Mouse (Mus musculus) thymus, postnatal 14 days (tissue): ENCODE measurements around the gene Lair1.
"Not testable (repeated sequence)": the region's sequence is repeated elsewhere in the genome, so short reads cannot be mapped to it uniquely, and the experiment has no call there.

Experiments used
- DNase-seq: peaks from one replicate; pipeline ENCODE4 v3.0.0; 2021

The Lair1 gene

DNA sequence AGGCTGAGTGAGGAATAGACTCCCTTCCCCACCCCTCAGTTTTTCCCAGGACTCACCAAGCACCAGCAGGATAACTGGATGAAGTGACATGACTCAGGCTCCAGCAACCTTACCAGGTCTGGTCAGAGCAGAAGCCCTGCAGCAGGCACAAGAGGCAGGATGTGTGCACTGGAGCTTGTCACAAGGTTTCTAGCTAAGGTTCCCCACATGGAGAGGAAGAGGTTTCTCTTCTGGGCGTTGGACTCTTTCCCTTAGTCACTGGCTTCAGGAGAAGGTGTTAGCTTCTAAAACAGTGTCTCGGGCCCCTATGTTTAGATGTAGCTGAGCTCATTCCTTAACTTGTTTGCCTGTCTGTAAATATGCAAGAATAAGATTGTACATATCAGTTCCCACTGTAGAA lies at the start of gene Lair1:
Gene Lair1, minus strand, starts transcription at position 192 of the 400 bp plus-strand sequence.
- peak; percentile 42 for DNase-seq

DNA sequence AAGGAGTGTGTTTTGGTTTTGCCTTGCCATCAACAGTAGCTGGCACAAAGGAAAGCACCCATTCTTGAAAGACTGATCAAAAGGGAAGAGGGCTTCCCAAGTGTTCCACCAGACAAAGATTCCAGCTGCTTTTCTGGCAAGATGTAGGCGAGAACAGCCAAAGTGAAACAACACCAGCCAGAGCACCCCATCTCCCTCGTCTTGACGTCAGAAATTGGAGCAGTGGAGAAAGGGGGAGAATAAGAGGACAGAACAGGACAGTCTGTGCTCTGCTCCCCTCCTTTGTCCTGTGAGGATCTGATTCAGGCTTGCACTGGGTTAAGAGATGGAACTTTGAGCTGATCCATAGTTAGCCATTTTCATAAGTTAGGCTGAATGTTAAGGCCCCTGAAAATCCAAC lies 48.8 kb upstream of the Lair1 start:
- DNase-seq = no peak

DNA sequence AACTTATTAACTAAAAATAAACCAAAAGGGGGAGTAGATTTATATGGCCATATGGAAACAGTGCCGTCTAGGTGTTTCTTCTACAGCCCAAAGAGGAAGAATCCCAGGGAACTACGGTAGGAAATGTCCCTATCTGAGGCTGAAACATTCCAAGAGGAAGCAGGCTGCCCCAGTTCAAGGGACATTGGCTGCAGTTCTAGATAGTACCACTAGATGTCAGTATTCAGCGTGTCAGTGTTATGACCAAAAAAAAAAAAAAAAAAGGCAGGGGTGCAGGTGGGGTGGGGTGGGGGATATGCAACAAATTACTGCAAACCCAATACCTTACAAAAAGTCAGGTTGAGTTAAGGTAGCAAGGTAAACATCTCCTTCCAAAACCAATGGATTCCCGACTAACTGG lies 40.4 kb upstream of the Lair1 start:
- peak; percentile 40 for DNase-seq

DNA sequence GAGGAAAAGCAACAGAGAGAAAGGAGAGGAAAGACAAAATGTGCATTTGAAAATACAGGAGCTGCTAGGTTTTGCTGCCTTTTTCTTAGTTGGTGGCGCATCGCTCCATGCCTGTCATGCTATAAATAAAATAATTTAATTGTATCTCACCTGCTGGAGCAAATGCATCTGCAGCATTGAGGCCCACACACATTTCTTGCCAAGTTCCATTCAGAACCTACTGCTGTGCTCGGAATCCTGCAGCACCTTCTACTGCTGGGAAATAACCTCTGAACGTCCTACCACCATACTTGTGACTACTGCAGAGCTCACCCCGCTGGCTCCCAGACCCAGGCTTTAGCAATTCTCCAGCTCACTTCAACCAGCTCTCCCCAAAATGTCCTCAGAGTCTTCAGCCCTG lies 38.1 kb upstream of the Lair1 start:
- no peak for DNase-seq

DNA sequence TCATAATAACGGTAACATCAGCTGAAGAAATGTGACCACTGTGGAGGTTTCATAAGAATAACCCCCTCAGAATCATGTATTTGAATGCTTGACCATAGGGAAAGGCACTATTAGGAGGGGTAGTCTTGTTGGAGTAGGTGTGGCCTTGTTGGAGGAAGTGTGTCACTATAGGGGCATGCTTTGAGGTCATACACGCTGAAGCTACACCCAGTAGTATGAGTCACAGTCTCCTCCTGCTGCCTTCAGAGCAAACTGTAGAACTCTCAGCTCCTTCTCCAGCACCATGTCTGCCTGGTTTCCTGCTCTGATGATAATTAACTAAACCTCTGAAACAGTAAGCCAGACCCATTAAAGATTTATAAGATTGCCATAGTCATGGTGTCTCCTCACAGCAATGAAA lies 35.8 kb upstream of the Lair1 start:
- DNase-seq = no peak

DNA sequence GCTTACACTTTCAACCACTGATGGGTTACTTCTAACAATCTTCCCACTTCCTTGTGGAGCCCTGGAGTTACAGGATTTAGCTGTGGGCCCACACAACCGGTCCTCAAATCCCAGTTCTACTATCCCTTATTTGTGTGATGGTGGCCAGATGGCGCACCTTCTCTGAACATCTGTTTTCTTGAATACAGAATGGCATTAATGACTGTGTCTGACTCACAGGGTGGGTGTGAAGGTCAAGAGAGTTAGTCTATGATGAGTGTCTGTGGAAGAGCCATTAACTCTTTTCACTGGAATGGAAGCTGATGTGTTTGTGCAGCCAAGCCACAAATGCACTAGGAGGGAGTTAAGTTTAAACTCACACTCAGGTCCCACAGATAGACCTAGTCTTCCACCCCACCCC lies 35.3 kb upstream of the Lair1 start:
- no peak for DNase-seq

DNA sequence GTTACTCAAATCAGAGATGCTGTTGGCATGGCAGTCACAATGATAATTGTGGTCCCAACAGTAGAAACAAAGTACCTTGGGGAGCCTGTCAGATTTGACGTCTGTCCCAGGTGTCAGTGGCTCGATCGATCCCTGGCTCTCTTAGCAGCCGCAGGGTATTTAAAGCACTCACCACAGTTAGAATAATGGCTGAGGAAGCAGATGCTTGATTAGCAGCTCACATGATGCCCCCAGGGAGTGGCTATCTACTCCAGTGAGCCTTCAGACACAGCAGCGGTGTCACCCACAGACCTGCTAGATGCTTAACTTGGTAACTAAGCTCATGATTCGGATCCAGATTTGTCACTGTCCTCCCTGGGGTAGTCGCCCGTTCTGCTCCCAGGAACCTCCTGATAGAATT lies 28.2 kb upstream of the Lair1 start:
- no peak for DNase-seq

DNA sequence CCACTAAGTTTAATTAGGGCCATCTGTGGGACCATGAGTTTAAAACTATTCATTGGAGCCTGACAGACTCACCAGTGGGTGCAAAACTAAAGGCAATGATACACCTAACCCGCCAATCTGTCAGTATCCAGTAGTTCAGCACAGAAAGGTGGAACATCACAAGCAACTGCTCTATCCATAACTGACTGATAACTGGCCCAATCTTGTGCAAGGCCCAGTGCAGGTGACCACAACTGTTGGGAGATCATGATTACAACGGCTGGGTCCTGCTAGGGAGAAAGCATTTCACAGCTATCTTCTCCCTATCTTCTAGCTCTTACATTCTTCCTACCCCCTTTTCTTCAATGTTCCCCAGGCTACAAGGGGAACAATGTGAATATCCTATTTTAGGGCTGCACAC lies 25.7 kb upstream of the Lair1 start:
- no peak for DNase-seq

DNA sequence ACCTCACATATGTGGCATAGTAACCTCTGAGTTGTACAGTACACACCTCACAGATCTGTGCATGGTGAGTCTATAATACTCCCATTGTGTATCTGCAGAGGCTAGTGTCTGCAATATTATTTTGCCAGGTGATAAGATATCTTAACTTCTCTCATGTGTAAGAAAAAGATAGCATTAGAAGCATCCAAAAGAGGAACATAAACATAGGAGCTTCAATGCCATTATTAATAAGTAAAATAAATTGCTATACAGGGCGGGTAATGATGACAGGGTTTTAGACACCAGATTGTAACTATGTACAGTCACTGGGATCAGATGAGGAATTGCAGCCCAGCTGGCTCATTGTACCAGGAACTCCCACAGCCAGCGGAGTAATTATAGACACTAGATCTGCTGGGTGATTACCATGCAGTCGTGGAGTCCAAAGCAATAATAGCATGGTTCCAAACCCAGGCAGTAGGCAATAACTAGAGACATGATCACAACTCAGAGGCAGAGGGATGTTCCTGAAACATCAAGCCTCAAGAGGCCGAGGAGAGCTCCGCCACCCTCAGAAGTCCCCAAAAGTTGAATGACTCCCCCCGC lies 25.0 kb upstream of the Lair1 start:
- no peak for DNase-seq

DNA sequence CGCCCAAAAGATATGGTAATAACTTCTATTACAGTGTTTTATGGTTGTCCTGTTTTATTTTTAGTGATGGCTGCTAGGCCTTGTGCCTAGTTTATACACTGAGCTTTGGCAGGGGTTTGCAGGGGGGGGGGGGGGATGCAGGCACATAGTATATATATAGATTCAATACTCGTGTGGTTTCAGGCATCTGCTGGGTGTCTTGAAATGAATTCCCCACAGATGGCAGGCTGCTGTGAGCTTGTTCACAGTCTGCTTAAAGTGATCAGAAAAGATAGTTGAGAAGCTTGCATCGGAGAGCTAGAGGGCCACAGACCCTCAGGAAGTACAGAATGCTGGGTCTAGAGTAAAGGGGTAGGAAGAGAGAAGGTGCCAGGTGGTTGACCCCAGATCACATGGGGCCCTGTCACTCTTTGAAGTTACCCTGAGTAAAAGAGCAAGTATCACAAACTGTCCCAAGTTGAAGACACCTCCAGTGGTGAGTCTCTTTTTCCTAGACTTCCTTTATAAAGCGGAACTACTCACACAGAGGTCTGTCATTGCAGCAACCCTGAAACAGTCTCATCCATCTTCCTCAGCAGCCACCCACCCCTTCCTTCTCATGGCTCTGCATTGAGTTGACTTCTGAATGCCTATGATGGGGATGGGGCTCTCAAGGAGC lies 24.4 kb upstream of the Lair1 start:
- DNase-seq = peak; percentile 46

DNA sequence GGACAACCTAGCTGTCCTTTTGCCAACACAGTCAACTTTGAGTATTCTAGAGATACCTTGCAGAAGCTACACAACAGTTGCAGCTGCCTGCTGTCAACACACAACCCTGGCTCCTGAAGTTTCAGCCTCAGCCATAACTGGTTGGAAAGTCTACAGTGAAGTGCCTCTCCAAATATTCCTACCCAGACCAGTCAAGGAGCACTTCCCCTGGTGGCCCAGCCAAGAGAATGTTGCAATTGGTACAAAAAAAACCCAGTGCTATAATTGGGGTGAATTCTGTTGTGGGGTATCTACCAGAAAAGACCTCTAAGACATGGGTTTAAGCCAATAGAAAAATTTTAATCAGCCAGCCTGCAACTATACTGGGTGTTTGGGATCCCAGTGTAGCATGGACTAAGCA lies 22.6 kb upstream of the Lair1 start:
- no peak for DNase-seq

DNA sequence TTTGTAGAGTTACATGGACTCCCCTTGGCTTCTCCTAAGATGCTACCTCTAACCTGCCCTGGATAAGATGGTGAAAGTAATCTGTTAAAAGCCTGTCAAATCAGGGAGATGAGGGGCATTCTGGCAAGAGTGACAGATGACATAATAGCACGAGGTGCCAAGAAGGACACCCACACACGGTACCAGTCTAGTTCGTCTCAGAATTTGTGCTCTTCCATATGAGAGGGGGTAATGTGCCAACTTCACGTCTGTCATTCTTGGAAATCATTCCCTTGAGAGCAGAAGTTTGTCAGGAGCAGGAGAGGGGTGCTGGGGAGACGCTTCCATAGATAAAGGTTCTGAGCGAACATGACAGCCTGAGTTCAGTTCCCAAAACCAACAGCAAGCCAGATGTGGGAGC lies 21.2 kb upstream of the Lair1 start:
- DNase-seq = no peak

DNA sequence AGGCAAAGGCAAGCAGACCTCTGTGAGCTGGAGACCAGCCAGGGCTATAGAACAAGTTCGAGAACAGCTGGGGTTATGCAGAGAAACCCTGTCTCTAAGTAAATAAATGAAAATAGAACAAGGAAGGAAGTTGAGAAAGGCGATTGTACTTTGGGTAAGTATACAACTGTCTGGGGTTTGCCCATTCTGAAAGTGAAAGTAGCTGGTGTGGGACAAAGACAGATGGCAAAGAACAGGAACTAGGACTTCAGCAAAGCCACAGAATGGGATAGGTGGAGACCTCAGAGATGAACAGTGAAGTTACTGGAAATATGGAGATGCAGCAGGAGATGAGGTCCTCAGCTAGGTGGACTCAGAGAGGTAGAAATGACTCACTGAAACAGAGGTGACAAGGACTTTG lies 19.8 kb upstream of the Lair1 start:
- peak; percentile 53 for DNase-seq

DNA sequence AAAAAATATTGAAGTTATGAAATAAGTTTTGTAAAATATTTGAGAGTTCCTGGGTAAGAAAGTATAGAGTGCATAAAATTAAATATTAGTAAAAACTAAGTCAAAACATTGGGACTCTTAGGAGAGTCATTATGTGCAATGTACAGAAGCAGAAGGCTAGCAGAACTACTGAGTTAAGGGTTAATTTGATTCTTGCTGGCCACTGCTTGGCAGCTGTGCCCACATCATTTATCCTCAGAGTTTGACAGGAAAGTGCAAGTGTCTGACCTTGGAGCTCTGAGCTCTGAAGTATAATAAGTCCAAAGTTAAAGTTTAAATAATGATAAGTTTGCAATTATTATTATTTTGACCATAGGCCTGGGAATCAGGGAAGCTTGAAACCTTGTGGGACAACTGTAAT lies 18.7 kb upstream of the Lair1 start:
- no peak for DNase-seq

DNA sequence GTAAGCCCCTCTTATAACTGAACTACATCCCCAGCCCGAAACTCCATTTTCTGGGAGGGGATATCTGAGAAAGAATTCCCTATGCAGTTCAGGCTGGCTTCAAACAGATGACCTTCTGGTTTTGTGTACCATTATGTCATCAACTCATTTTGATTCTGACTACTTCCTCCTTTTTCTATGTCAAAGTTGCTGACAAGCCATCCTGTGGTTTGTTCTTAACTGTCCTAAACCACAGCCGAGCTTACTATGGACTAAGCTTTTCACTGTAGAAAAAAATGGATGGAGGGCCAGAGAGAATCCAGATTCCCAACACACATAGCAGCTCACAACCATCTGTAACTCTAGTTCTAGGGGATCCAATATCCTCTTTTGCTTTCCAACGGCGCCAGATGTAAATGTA lies 17.5 kb upstream of the Lair1 start:
- no peak for DNase-seq

DNA sequence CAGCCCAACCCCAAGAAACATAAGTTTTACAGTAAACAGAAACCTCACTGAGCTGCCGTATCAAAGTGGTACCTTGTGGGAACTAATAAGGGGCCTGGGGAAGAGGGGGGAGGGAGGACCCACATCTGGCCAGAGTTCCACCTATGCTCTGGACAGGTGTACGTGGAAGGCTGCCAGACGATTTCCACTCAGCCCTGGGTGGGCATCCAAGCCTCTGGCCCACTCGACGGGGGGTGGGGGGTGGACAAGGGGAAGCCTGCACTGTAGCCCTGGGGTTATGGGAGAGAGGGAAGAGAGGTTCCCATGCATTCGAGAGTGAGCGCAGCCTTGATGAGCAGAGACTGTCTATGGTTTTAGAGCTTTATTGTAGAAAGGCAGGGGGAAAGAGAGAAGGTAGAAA lies 16.5 kb upstream of the Lair1 start:
- DNase-seq = no peak

DNA sequence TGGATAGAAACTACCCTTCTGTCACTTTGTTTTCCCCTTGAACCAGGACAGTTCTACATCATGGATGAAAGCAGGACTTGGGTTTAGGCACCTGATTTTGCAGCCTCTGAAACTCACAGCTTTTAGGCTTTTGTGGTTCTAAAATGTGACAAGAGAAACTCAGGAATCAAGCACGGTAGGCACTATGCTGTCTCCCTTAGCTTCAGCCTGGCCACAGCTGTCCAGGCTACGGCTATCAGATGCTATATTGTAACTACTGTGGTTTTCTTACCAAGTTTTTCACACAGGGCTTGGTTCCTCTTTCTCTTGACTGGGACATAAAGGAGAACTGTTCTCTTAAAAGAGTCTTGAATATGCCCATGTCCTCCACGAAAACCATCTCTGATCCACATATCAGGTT lies 10.1 kb upstream of the Lair1 start:
- no peak for DNase-seq

DNA sequence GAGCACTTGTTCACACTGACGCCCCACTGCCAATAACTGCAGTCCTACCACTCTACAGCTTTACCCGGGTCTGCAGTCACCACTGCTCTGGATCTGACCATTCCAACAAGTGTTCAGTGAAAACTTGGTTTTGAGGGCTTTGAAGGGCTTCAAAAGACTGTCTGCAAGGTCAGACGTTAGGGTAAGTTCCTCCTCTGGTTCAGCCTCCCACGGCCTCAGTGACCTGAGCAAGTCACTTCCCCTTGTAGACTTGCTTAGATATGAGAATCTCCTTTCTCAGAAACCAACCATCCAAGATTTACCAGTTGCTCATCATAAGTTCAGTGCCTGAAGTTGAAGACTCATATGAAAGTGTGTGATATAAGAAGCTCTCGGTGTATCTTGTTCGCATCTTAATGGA lies 8.1 kb upstream of the Lair1 start:
- DNase-seq = no peak

DNA sequence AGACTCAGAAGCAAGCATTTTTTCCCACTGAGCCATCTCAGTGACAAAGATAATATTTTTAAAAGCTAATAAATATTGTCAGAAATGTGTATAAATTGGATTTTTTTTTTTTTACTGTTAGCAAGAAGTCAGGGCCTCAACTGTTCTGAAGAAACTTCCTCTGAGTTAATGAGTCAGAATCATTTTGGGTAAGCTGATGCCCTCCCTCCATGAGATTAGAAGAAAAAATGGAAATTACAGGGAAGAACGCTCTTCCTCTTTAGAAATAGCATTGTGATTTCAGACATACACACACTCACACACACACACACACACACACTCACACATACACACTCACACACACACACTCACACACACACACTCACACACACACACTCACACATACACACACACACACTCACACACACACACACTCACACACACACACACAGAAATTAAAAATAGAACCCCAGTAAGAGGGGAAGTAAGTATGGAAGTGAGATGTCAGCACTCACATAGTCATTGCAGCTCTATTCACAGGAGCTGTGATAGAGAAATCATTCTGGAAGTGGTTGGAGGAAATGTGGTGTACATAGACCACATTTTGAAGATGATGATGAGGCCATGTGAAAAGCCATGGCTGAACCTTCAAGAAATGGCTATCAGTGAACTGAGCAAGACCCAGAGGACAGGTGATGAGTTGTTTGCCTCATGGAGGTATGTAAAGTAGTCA lies 866 bp upstream of the Lair1 start:
- no peak for DNase-seq

DNA sequence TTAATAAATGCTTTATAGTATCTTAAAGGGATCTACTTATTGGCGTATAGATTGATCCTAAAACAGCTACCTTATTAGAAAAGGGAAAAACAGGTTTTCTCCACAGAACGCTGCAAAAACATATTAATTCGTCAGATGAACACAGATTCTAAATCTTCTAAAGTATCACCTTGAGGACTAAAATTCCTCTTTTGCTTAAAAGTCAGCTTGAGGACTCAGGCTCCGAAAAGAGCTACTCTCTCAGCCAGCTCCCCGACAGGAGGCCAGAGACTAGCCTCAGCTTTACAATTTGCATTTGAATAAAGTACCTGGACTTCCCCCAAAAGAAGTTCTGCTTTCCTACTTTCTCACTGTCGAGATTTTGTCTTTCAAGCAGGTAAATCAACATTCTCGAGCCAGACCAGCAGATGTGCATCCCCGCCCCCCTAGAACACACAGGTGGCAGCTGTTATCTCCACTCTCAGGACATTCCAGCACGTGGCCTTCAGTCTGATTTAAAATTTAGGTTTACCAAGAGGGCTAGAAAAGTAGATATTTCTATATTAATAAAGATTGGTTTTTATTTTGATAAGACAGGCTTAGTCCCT lies 2.3 kb downstream of the Lair1 start:
- not testable (repeated sequence) for DNase-seq

DNA sequence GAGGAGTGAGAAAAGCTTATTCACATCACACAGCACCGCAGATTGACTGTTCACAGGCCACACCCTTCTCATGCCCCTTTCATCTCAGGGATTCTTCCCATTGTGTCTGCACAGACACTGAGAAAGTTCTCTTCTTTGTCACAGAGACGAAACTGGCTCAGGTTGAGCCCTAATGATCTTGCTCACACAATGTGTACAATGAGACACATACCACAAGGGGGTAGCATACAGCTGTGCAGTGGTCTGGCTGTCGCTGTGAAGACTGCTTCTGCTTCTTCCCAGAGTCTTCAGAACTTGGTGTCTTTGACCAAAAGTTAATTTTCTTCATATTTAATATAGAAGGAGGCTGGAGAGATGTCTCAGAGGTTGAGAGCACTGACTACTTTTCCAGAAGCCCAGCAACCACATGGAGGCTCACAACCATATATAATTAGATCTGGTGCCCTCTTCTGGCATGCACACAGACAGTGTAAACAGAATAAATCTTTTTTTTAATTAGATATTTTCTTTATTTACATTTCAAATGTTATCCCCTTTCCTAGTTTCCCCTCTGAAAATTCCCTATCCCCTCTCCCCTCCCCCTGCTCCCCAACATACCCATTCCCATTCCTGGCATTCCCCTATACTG lies 36.1 kb downstream of the Lair1 start:
- peak; percentile 33 for DNase-seq

DNA sequence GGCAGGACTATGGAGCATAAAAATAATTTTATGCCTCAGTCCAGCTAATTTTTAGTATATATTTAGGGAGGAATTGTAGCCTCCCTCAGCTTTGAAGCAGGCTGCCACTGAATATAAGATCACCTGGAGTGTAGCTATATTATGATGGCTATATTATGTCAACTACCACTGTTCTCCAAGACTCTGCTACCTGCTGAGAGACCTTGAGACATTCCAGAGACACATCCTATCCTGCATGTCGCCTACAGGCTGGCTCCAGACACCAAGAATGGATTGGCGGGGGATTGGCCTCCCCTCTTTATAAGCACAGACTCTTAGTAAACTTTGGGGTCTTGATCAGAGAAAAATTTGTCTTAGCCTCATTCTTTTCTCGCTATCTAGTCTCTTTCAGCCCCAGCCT lies 58.4 kb downstream of the Lair1 start:
- DNase-seq = not testable (repeated sequence)

DNA sequence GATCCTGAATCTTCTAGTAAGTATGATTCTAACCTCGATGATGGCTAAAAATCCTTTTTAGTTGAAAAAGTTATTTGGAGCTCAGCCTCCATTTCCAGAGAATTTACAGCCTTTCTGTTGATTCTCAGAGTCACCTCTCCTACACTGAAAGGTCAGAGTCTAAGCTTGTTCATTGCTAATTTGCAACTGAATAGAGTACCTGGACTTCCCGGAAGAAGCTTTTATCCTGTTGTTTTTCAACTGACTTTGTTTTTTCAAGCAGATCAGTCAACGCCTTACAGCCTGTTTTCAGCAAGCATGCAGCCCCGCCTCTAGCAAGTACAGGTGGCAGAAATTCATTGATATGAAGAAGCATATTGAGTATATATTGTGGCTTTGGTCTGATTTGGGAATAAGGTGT lies 59.0 kb downstream of the Lair1 start:
- not testable (repeated sequence) for DNase-seq

DNA sequence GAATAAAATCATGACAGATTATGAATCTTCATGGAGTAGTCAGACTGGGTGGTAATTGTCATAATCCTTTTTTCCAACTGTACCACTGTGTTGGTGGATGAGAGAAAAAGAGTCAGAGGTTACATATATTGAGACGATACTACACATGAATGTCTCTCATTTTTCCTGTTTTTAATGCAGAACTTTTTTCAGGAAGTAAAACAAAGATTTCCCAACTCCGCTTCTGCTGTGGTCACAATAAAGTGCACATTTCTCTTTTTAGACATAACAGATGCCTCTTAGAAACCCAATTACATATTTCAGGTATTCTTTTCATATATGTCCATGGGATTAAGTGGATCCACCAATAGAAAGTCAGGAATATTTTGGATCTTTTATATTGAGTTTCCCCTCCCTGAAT lies 101.0 kb downstream of the Lair1 start:
- no peak for DNase-seq
